11 mouse cellular contexts compared by ENCODE assay signal in genomic region chr12:33083362-33083761, GRCm38 (mm10). TPM values are rescaled to one million over a fixed set of nuclear protein-coding genes. Genes with fewer than 3 reads are reported as not detected.
DNase-seq lines count a peak whose midpoint lies in the region; ATAC-seq lines count a peak whose summit lies in the region.
"Had no signal": no experiment of that assay in that cellular context is flagged by ENCODE, and none has a peak within 500 bp of the region (broad histone marks: within the 10 kb centered on the region; RNA-seq: fewer than 3 reads in every experiment).

No protein-coding gene starts in this region.

- H3K4me3 ChIP-seq in kidney, embryonic 16.5 days (ENCODE audit: low read length), result no peak overlapping the region
- no peak overlapping the region for H3K4me3 ChIP-seq in hindbrain, embryonic 12.5 days
- H3K4me3 ChIP-seq: midbrain, embryonic 12.5 days had no signal

- WGBS in kidney, embryonic 16.5 days, result 48% methylated on average over 5 of the region's 5 CpGs
- WGBS in hindbrain, embryonic 12.5 days, result 69% methylated on average over 5 of the region's 5 CpGs

- peak; percentile 10 for DNase-seq in kidney, adult 11 months
- DNase-seq in brain, adult 2 months (ENCODE audit: low read depth, low spot score), result peak; percentile 31
- peak; percentile 32 for DNase-seq in kidney, adult 9 months
- DNase-seq in monocyte, adult 2 months (ENCODE audit: low read depth in 1 of 2, low spot score in 2 of 2), result peak; percentile 19 to 46
- no peak for DNase-seq in frontal cortex, postnatal 10 days (ENCODE audit: low spot score in 2 of 2)
- DNase-seq: cerebellum, adult 8-10 months had no signal

- no peaks in the 10 kb centered on the region for H3K36me3 ChIP-seq in kidney, embryonic 16.5 days (ENCODE audit: insufficient read depth, low read length)
- H3K36me3 ChIP-seq in hindbrain, embryonic 12.5 days, result no peaks in the 10 kb centered on the region
- H3K36me3 ChIP-seq: midbrain, embryonic 12.5 days had no signal

- no peaks in the 10 kb centered on the region for H3K4me1 ChIP-seq in kidney, embryonic 16.5 days (ENCODE audit: insufficient read depth, low read length)
- peaks cover 23% of the 10 kb centered on the region for H3K4me1 ChIP-seq in hindbrain, embryonic 12.5 days

- ATAC-seq in kidney, embryonic 16.5 days (ENCODE audit: low FRiP score, low TSS enrichment), result no peak
- ATAC-seq in hindbrain, embryonic 12.5 days (ENCODE audit: low FRiP score), result no peak
- ATAC-seq: Patski had no signal

- no peak overlapping the region for H3K4me2 ChIP-seq in kidney, embryonic 16.5 days (replicated peaks; ENCODE audit: low read depth, low read length)
- H3K4me2 ChIP-seq in hindbrain, embryonic 12.5 days (replicated peaks), result no peak overlapping the region
- H3K4me2 ChIP-seq: midbrain, embryonic 12.5 days had no signal

- no peak overlapping the region for H3K9ac ChIP-seq in kidney, embryonic 16.5 days (replicated peaks; ENCODE audit: low read length)
- H3K9ac ChIP-seq in hindbrain, embryonic 12.5 days, result no peak overlapping the region
- H3K9ac ChIP-seq: midbrain, embryonic 12.5 days had no signal

- H3K9me3 ChIP-seq in kidney, embryonic 16.5 days (ENCODE audit: low read length), result no peaks in the 10 kb centered on the region
- no peaks in the 10 kb centered on the region for H3K9me3 ChIP-seq in hindbrain, embryonic 12.5 days (replicated peaks)
- H3K9me3 ChIP-seq: midbrain, embryonic 12.5 days had no signal

- no peaks in the 10 kb centered on the region for H3K27me3 ChIP-seq in kidney, embryonic 16.5 days (ENCODE audit: insufficient read depth, low read length)
- peaks cover 5% of the 10 kb centered on the region for H3K27me3 ChIP-seq in hindbrain, embryonic 12.5 days

- H3K27ac ChIP-seq in kidney, embryonic 16.5 days (ENCODE audit: low read length), result no peak overlapping the region
- no peak overlapping the region for H3K27ac ChIP-seq in hindbrain, embryonic 12.5 days
- H3K27ac ChIP-seq: midbrain, embryonic 12.5 days had no signal

RNA-seq across cellular contexts. Expression of gene Cdhr3, which starts 9.3 kb away (rescaled TPM):
- 0.05 TPM in 1 of 2 replicates, not detected in the other for polyA plus RNA-seq in kidney, embryonic 16.5 days (2015; fragmentation: Nextera tagmentation; extraction: Ambion mirVana)
- polyA plus RNA-seq in hindbrain, embryonic 12.5 days (2016; fragmentation: Nextera tagmentation; extraction: Ambion mirVana), result 0.25 and 0.69 TPM in 2 replicates
- polyA plus RNA-seq: forebrain, embryonic 11.5 days; Patski had no signal

Comparison
In these comparisons a context has a peak if more than half of its experiments do, and no peak if none do; other contexts are left out.
1. DNase-seq: peak in kidney, adult 11 months (single experiment), brain, adult 2 months (single experiment), kidney, adult 9 months (single experiment) and monocyte, adult 2 months (2 of 2); none in frontal cortex, postnatal 10 days (0 of 2).